Mouse (Mus musculus): Measurements from ENCODE around the gene Has3. TPM values are rescaled to one million over a fixed set of nuclear protein-coding genes. Genes with fewer than 3 reads are reported as not detected.
"Not testable (repeated sequence)": the region's sequence is repeated elsewhere in the genome, so short reads cannot be mapped to it uniquely, and the experiment has no call there.

The Has3 gene
- polyA plus RNA-seq, 1 experiment = 0.16 TPM

GRCm38 (mm10) chr8:106854534-106855241 lies 15.4 kb upstream of the Has3 start:
- H3K27ac ChIP-seq (ENCODE audit: insufficient read depth, low read length) = no peak overlapping the region
- no peak overlapping the region for H3K4me3 ChIP-seq (ENCODE audit: insufficient read depth, low read length)
- H3K4me1 ChIP-seq (ENCODE audit: control insufficient read depth, insufficient read depth, low read length) = no peaks in the 10 kb centered on the region
- TF ChIP-seq POLR2A (IDR thresholded peaks at IDR 0.05; ENCODE audit: low read depth, low read length) = no peak
- no peak for TF ChIP-seq CTCF (IDR thresholded peaks at IDR 0.05; ENCODE audit: borderline replicate concordance, insufficient read depth, low read length)

DNA sequence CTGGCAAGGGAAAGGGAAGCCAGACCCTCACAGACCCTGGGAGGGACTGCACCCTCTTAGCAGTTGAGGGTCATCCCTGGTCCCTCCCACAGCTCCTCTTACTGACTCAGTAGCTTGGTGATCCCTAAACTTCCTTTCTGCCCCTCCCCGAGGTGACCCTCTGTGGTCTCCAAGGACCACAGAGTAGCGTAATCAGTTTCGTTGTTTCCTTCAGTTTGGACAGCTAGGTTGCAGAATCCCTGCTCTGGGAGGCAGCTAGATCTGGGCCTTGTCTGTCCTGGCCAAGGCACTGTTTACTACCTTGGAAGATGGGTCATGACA lies 14.8 kb upstream of the Has3 start:
- H3K4me3 ChIP-seq (ENCODE audit: insufficient read depth, low read length) = no peak overlapping the region
- no peaks in the 10 kb centered on the region for H3K4me1 ChIP-seq (ENCODE audit: control insufficient read depth, insufficient read depth, low read length)
- no peak overlapping the region for H3K27ac ChIP-seq (ENCODE audit: insufficient read depth, low read length)
- TF ChIP-seq POLR2A (IDR thresholded peaks at IDR 0.05; ENCODE audit: low read depth, low read length) (no peak), CTCF (IDR thresholded peaks at IDR 0.05; ENCODE audit: borderline replicate concordance, insufficient read depth, low read length) (no peak)

GRCm38 (mm10) chr8:106862845-106863244 lies 7.2 kb upstream of the Has3 start:
- TF ChIP-seq POLR2A (IDR thresholded peaks at IDR 0.05; ENCODE audit: low read depth, low read length) (no peak), CTCF (IDR thresholded peaks at IDR 0.05; ENCODE audit: borderline replicate concordance, insufficient read depth, low read length) (no peak)
- H3K4me1 ChIP-seq (ENCODE audit: control insufficient read depth, insufficient read depth, low read length) = no peaks in the 10 kb centered on the region

GRCm38 (mm10) chr8:106865354-106865753 lies 4.7 kb upstream of the Has3 start:
- Histone ChIP-seq H3K27ac (ENCODE audit: insufficient read depth, low read length) (no peak overlapping the region), H3K4me1 (ENCODE audit: control insufficient read depth, insufficient read depth, low read length) (no peaks in the 10 kb centered on the region), H3K4me3 (ENCODE audit: insufficient read depth, low read length) (no peak overlapping the region)
- TF ChIP-seq CTCF (IDR thresholded peaks at IDR 0.05; ENCODE audit: borderline replicate concordance, insufficient read depth, low read length) (no peak), POLR2A (IDR thresholded peaks at IDR 0.05; ENCODE audit: low read depth, low read length) (no peak)

More at GRCm38 (mm10) chr8:106862845-106863244, 7.2 kb upstream of the Has3 start:
- Histone ChIP-seq H3K4me3 (ENCODE audit: insufficient read depth, low read length) (no peak overlapping the region), H3K27ac (ENCODE audit: insufficient read depth, low read length) (no peak overlapping the region)

- peak overlapping the region; percentile 37 for H3K4me3 ChIP-seq (ENCODE audit: insufficient read depth, low read length)
- TF ChIP-seq CTCF (IDR thresholded peaks at IDR 0.05; ENCODE audit: borderline replicate concordance, insufficient read depth, low read length) (no peak), POLR2A (IDR thresholded peaks at IDR 0.05; ENCODE audit: low read depth, low read length) (no peak)
Measured at GRCm38 (mm10) chr8:106870537-106871327, 690 bp downstream of the Has3 start.

GRCm38 (mm10) chr8:106871328-106871926 lies 1.4 kb downstream of the Has3 start:
- no peak for TF ChIP-seq CTCF (IDR thresholded peaks at IDR 0.05; ENCODE audit: borderline replicate concordance, insufficient read depth, low read length)
- TF ChIP-seq POLR2A (IDR thresholded peaks at IDR 0.05; ENCODE audit: low read depth, low read length) = no peak
- Histone ChIP-seq H3K27ac (ENCODE audit: insufficient read depth, low read length) (no peak overlapping the region), H3K4me3 (ENCODE audit: insufficient read depth, low read length) (peak overlapping the region; percentile 37), H3K4me1 (ENCODE audit: control insufficient read depth, insufficient read depth, low read length) (0 out of 2 replicates have a peak, but pooled peaks cover 3% of the 10 kb centered on the region)

More at GRCm38 (mm10) chr8:106870537-106871327, 690 bp downstream of the Has3 start:
- Histone ChIP-seq H3K27ac (ENCODE audit: insufficient read depth, low read length) (no peak overlapping the region), H3K4me1 (ENCODE audit: control insufficient read depth, insufficient read depth, low read length) (0 out of 2 replicates have a peak, but pooled peaks cover 3% of the 10 kb centered on the region)

DNA sequence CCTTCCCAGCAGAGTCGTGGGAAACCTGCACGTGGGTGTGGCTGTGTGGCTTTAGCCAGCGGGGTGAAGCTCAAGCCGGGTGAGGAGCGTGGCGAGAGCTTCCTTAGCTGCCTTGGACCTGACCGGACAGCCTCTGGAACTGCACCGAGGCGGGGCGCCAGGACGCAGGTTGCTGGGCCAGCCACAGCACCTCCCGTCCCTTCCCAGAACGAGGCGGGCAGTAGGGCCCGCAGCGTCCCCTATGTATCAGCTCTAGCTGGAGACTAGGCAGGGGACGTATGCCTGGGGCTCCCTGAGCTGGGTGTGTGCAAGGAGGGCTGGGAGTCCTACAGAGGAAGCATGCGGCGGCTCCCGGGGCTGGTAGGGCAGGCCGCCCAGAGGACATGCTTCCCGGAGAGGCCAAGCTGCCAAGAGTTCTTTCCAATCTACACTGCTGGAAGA lies 1.9 kb downstream of the Has3 start:
- TF ChIP-seq CTCF (IDR thresholded peaks at IDR 0.05; ENCODE audit: borderline replicate concordance, insufficient read depth, low read length) (no peak), POLR2A (IDR thresholded peaks at IDR 0.05; ENCODE audit: low read depth, low read length) (no peak)
- H3K27ac ChIP-seq (ENCODE audit: insufficient read depth, low read length) = no peak overlapping the region
- H3K4me3 ChIP-seq (ENCODE audit: insufficient read depth, low read length) = no peak overlapping the region
- H3K4me1 ChIP-seq (ENCODE audit: control insufficient read depth, insufficient read depth, low read length) = 0 out of 2 replicates have a peak, but pooled peaks cover 3% of the 10 kb centered on the region

DNA sequence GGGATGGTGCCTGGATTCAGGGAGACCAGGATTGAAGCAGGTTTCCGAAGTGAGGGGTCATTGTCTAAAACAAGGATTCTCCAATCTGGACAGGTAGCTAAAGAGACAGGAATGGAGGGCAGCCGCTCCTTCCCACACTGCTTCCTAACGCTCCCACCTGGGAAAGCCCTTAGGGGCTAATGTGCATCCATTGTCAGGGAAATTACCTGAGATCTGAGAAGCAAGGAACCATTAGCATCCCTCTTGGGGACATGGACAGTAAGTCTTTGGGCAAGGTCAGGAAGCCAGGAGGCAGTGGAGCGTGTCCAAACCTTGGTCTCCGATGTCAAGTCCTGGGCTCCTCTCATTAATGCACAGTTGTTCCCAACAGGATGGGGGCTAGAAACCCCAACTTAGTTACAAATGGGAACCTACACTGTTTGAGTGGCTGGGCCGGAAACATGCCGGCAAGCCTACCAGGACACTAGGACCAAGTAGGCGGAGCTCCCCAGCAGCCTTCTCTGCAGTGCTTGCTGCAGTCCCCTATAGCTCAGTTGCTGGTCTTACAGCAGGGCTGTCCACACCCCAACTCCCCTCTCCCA lies 2.5 kb downstream of the Has3 start:
- no peak overlapping the region for H3K27ac ChIP-seq (ENCODE audit: insufficient read depth, low read length)
- 0 out of 2 replicates have a peak, but pooled peaks cover 3% of the 10 kb centered on the region for H3K4me1 ChIP-seq (ENCODE audit: control insufficient read depth, insufficient read depth, low read length)
- no peak overlapping the region for H3K4me3 ChIP-seq (ENCODE audit: insufficient read depth, low read length)
- no peak for TF ChIP-seq CTCF (IDR thresholded peaks at IDR 0.05; ENCODE audit: borderline replicate concordance, insufficient read depth, low read length)
- no peak for TF ChIP-seq POLR2A (IDR thresholded peaks at IDR 0.05; ENCODE audit: low read depth, low read length)

DNA sequence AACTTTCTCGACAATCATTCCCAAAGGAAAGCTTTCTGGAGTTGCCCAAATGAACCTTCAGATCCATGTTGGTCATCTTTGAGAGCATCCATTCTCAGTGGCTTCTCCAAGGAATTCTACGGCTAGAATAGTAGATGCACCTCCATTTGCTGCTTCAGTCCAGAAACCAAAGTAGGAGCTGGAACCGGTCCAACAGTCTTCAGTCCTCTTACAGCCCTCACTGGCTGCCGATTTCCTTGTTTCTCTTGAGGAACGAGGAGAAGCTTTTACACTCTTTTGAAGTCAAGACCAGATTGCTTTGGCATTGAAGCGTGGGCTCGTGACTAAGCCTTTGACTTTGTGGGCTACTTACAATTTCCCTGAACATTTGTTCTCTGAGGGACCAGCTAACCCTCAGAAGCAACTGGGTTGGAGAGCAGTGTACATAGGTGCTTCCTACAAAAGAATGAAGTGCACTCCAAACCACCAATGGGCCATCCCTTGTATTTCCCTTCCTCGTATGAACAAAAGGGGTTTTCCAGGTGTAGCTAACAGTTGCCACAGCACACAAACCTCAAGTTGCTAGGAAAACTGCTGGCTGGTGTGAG lies 10.2 kb downstream of the Has3 start:
- Histone ChIP-seq H3K4me1 (ENCODE audit: control insufficient read depth, insufficient read depth, low read length) (no peaks in the 10 kb centered on the region), H3K4me3 (ENCODE audit: insufficient read depth, low read length) (no peak overlapping the region), H3K27ac (ENCODE audit: insufficient read depth, low read length) (no peak overlapping the region)
- TF ChIP-seq POLR2A (IDR thresholded peaks at IDR 0.05; ENCODE audit: low read depth, low read length) (no peak), CTCF (IDR thresholded peaks at IDR 0.05; ENCODE audit: borderline replicate concordance, insufficient read depth, low read length) (no peak)

DNA sequence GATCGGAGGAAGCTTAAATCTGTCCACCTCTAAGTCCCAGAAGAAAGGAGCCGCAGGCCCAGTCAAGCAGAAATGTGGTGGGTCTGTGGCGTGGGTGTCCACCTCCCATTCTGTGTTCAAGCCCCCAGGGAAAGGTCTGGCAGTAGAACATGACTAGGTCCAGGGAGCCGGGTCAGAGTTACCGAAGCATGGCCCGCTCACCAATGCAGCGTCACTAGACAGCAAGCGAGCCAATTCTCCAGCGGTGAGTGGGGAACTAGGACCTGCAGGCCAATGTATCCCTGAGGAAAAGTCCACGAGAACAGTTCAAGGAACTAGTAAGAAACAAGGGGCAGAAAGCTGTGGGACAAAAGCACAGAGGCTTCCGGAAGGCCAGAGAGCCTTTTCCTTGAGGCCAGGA lies 14.1 kb downstream of the Has3 start:
- not testable (repeated sequence) for H3K4me1 ChIP-seq (ENCODE audit: control insufficient read depth, insufficient read depth, low read length); H3K4me3 ChIP-seq (ENCODE audit: insufficient read depth, low read length); H3K27ac ChIP-seq (ENCODE audit: insufficient read depth, low read length)

- H3K4me3 ChIP-seq (ENCODE audit: insufficient read depth, low read length); H3K4me1 ChIP-seq (ENCODE audit: control insufficient read depth, insufficient read depth, low read length); H3K27ac ChIP-seq (ENCODE audit: insufficient read depth, low read length): not testable (repeated sequence)
Measured at GRCm38 (mm10) chr8:106884826-106885400, 14.9 kb downstream of the Has3 start.

All from embryonic fibroblast, embryonic 13.5 days (primary cell).